Mouse (Mus musculus) kidney, adult 8-10 months (tissue): ENCODE results near the gene Pdxk.
"Not testable (repeated sequence)": the region's sequence is repeated elsewhere in the genome, so short reads cannot be mapped to it uniquely, and the experiment has no call there.

ENCODE experiments used
- DNase-seq, 2 experiments: peaks; one replicate each; pipeline ENCODE4 v3.0.0; 2022

Gene Pdxk

GRCm38 (mm10) chr10:78414936-78415335, 49.8 kb downstream of the Pdxk start:
- not testable (repeated sequence) for DNase-seq

- no peak for DNase-seq
These were observed 51.6 kb downstream of the Pdxk start for GRCm38 (mm10) chr10:78413152-78413520.

- DNase-seq: peak; percentile 91 to 95
These were observed 52.2 kb downstream of the Pdxk start, which contains the start of gene Rrp1 for GRCm38 (mm10) chr10:78412319-78413151. TSS of gene Rrp1 (minus strand) at chr10:78413043.

DNA sequence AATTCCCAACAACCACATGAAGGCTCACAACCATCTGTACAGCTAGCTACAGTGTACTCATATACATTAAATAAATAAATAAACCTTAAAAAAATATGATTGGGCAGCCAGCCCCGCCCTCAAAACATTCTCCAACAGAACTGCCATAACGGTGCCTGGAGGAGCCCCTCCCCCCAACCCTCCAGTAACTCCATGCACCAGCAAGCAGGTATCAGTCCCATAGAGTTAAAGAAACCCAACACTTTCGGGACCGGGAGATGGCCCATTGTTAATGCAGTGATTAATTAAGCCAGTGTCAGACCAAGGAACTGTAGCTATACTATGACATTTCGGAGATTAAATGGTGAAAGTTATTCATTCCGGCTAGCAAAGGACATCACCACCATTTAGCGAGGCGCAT, 52.9 kb downstream of the Pdxk start:
- no peak for DNase-seq

- DNase-seq: no peak
These were observed 55.6 kb downstream of the Pdxk start for GRCm38 (mm10) chr10:78409035-78409788.

- DNase-seq: no peak
These were observed 57.6 kb downstream of the Pdxk start for GRCm38 (mm10) chr10:78407132-78407531.

- DNase-seq: no peak
These were observed 58.6 kb downstream of the Pdxk start for GRCm38 (mm10) chr10:78406152-78406551.

DNA sequence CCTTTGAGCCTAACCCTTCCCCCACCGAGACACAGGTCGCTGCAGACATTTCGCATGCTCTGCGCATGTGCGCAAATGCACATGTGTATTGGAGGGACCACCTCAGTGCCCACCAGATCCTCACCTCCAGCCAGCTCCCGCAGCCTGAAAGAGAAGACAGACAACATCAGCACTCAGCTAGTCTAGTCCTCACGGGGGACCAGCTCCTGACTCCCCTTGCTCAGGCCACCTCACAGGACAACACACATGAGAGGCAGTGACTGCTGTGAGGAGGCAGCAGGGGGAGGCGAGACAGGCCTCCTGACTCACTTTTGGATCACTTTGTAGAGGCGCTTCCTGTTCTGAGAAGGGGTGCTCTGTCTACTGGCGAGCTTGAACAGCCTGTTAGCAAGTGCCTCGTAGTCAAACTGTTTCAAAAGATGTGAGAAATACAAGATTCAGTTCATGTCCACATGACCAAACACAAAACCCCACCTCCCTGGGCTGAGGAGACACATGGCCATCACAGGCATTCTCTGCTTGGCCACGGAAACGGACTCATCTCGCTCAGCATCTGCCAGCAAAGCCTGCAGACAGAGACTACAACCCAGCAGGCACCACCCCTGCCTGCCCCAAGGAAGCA, 62.4 kb downstream of the Pdxk start:
- DNase-seq: no peak

DNA sequence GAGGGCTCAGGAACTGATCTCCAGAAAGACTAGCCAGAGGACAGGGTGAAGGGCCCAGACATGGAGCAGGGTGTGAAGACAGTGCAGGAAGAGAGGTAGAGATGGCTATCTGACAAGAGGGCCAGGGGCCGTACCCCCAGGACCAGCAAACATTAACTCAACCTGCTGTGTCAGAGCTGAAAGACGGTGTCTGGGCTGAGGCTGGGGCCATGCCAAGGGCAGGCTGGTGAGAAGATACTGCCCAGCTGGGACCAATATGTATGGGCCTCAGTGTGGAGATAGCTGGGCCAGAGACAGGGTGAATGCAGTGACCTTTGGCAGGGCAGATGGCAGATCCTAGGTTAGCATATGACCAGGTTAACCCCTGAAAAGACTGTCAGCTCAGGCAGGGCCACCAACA, 63.6 kb downstream of the Pdxk start:
- no peak for DNase-seq

GRCm38 (mm10) chr10:78399090-78399657, 65.6 kb downstream of the Pdxk start:
- DNase-seq: peak in 1 of 2 experiments; percentile 52

- DNase-seq: no peak
These were observed 68.2 kb downstream of the Pdxk start for GRCm38 (mm10) chr10:78396625-78396885.

DNA sequence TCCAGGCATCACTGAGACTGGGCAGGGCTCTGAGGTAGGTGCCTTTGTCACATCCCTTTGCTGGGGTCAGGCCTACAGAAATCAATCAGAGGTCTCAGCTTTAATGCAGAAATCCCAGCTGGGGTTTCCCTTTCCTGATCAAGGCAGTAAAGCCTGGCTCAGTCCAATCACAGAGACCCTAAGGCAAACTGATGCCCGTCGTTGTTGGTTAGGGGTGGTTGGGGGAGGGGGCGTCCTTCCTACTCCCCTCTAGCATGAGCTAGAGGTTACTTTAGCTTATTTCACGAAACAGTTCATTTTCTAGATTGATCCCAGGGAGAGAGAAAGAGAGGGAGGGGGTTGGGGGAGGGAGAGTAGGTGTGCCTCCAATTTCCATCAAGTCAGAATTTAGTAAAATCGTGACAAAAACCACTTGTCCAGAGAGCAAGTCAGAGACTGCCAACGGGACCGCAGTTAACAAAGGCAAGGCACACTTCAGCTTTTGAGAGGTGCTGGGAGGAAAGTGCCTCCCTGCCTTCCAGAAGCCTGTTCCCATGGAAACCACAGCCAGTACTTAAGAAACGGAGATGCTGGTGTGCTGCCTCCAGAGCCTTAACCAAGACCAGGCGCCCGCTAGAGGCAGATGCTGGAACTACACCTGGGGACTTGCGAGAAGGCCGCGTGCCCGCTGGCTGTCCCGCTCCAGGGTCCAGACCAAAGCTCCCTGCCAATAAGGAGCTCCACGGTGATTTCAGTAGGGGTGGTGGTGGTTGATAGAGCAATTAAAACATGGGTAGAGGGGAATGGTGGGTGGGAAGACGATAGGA, 68.8 kb downstream of the Pdxk start:
- DNase-seq: peak; percentile 83 to 96

- DNase-seq: no peak
These were observed 69.4 kb downstream of the Pdxk start for GRCm38 (mm10) chr10:78395377-78395776.

DNA sequence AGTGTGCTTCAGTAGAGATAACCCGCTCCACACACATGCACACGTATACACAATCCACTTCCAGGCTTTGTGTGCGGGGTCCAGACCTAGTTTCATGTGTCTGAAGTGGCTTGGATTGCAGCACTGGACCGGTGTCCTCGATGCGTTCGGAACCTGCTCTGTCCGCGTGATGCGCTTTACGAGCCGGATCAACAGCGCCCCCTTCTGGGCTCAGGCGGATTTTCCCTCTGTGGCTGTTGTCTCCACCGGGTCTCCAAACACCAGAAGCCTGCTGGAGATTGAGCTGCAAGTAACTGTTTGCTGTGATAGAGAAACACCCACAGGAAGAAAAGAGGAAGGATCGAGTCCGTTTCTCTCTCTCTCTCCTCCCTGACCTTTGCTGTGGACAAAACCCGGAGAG, 72.7 kb downstream of the Pdxk start:
- DNase-seq: peak; percentile 73 to 85

- DNase-seq: no peak
These were observed 73.7 kb downstream of the Pdxk start for GRCm38 (mm10) chr10:78390982-78391470.

DNA sequence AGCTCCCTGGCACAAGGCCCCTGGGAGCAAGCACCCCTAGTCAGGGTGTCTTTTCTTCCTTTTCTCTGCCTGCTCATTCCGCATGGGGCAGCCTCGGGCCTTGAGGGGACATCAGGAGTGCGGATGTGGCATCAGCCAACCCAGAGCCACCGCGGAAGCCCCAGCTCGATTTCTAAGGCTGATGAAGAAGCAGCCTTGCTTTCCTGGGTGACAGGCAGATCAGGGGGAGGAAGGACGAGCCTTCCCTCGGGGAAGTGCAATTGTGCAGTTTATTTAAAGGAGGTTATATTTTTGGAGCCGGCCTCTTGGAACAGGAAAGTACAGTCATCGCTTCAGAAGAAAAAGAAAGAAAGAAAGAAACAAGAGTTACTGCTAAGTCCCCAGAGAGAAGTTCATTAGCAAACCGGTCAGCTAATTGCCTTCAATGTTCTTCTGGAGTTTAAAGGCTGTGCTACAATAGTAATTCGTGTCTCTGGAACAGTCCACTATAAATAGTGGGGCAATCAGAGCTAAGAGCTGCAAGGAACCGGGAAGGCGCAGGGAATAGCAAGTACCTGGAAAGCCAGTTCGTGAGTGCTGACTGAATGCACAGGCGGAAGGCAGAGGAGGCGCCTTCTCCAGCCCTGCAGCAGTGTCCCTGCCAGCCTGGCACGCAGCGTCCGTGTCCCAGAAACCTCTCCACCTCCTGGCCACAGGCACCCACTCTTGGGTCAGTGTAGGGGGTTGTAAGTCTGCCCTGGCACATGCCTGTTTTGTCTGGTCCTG, 76.4 kb downstream of the Pdxk start:
- DNase-seq: no peak
